Mouse (Mus musculus) intestine, embryonic 15.5 days (tissue): ENCODE data around the gene Golga5. TPM values are rescaled to one million over a fixed set of nuclear protein-coding genes. Genes with fewer than 3 reads are reported as not detected.
A peak's percentile ranks its signal among the peaks of the same experiment; 100 is the strongest.

Source experiments
- ATAC-seq: fragments of 200-750 bp; cut with Nextera tagmentation; 2 replicates; pipeline ENCODE4 v1.8.0; 2017; ENCODE audit warnings: moderate TSS enrichment, moderate library complexity
- H3K27ac ChIP-seq: fragments of 300-500 bp; sonication (generic); 2 replicates; pipeline ENCODE4 v1.5.1; 2015; ENCODE audit warnings: mild to moderate bottlenecking, inconsistent platforms
- H3K27me3 ChIP-seq: fragments of 300-500 bp; sonication (generic); replicated peaks from 2 replicates; pipeline ENCODE4 v1.6.1; 2015; ENCODE audit warnings: inconsistent platforms
- H3K36me3 ChIP-seq: fragments of 300-500 bp; sonication (generic); 2 replicates; pipeline ENCODE4 v1.6.1; 2015; ENCODE audit warnings: inconsistent platforms
- H3K4me1 ChIP-seq: fragments of 300-500 bp; sonication (generic); replicated peaks from 2 replicates; pipeline ENCODE4 v1.6.1; 2015; ENCODE audit warnings: inconsistent platforms
- H3K4me2 ChIP-seq: fragments of 300-500 bp; sonication (generic); replicated peaks from 2 replicates; pipeline ENCODE4 v1.6.1; 2015; ENCODE audit warnings: mild to moderate bottlenecking, inconsistent platforms
- H3K4me3 ChIP-seq: fragments of 300-500 bp; sonication (generic); replicated peaks from 2 replicates; pipeline ENCODE4 v1.5.1; 2015; ENCODE audit warnings: inconsistent platforms
- H3K9ac ChIP-seq: fragments of 300-500 bp; sonication (generic); 2 replicates; pipeline ENCODE4 v1.6.1; 2015; ENCODE audit warnings: inconsistent platforms
- H3K9me3 ChIP-seq: fragments of 300-500 bp; sonication (generic); 2 replicates; pipeline ENCODE4 v1.6.1; 2016; ENCODE audit warnings: inconsistent platforms
- WGBS: fragments of 180-500 bp; shearing (Covaris S2); methylation state at CpG from one replicate; pipeline ENCODE4 v1.1.7; 2015; 5-methylcytosine and 5-hydroxymethylcytosine counted together
- polyA plus RNA-seq: library from polyadenylated mRNA; unstranded; fragments of >200 nt; fragmentation: Nextera tagmentation; extraction: Ambion mirVana; gene quantifications from 2 replicates; pipeline ENCODE4 v1.2.1, GENCODE M21; 2015

The Golga5 gene
- polyA plus RNA-seq, 1 experiment from 2014 or later: 33.1 TPM

GRCm38 (mm10) chr12:102499210-102499609 lies 30.3 kb downstream of the Golga5 start:
- no peak overlapping the region for H3K4me3 ChIP-seq

GRCm38 (mm10) chr12:102499723-102500122 lies 30.8 kb downstream of the Golga5 start:
- Histone ChIP-seq H3K9ac (no peak overlapping the region), H3K4me1 (no peaks in the 10 kb centered on the region), H3K9me3 (no peaks in the 10 kb centered on the region), H3K36me3 (peaks cover 19% of the 10 kb centered on the region), H3K4me3 (no peak overlapping the region), H3K27ac (0 out of 2 replicates have a peak overlapping the region, but pooled peaks have one; percentile 22), H3K4me2 (no peak overlapping the region), H3K27me3 (no peaks in the 10 kb centered on the region)
- WGBS: 67% methylated on average over 4 of the region's 4 CpGs
- ATAC-seq: no peak

More at GRCm38 (mm10) chr12:102499210-102499609, 30.3 kb downstream of the Golga5 start:
- H3K27me3 ChIP-seq: no peaks in the 10 kb centered on the region
- ATAC-seq: no peak
- H3K9me3 ChIP-seq: no peaks in the 10 kb centered on the region
- no peak overlapping the region for H3K4me2 ChIP-seq
- 82% methylated on average over 5 of the region's 5 CpGs for WGBS
- H3K4me1 ChIP-seq: no peaks in the 10 kb centered on the region
- H3K27ac ChIP-seq: peak overlapping the region; percentile 66
- H3K36me3 ChIP-seq: peaks cover 19% of the 10 kb centered on the region
- H3K9ac ChIP-seq: no peak overlapping the region

DNA sequence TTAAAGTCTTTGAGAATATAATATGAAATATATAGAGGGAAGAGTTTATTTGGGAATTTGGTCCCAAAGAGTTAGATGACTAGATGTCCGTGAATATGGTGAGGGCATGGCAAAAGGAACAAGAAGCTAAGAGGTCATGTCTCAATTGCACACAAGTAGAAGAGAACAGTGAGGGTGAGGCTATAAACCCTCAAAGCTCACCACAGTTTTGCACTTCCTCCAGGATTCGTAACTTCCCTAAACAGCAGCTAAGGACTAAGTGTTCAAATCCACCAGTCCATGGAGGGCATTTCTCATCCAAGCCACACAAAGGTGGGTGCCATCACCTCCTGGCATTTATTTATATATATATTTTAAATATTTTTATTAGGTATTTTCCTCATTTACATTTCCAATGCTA lies 32.1 kb downstream of the Golga5 start:
- ATAC-seq: no peak
- Histone ChIP-seq H3K27ac (no peak overlapping the region), H3K36me3 (peaks cover 16% of the 10 kb centered on the region), H3K4me3 (no peak overlapping the region), H3K9ac (no peak overlapping the region), H3K9me3 (no peaks in the 10 kb centered on the region), H3K4me1 (no peaks in the 10 kb centered on the region), H3K4me2 (no peak overlapping the region), H3K27me3 (no peaks in the 10 kb centered on the region)
- WGBS: 92% methylated on average over 2 of the region's 2 CpGs

DNA sequence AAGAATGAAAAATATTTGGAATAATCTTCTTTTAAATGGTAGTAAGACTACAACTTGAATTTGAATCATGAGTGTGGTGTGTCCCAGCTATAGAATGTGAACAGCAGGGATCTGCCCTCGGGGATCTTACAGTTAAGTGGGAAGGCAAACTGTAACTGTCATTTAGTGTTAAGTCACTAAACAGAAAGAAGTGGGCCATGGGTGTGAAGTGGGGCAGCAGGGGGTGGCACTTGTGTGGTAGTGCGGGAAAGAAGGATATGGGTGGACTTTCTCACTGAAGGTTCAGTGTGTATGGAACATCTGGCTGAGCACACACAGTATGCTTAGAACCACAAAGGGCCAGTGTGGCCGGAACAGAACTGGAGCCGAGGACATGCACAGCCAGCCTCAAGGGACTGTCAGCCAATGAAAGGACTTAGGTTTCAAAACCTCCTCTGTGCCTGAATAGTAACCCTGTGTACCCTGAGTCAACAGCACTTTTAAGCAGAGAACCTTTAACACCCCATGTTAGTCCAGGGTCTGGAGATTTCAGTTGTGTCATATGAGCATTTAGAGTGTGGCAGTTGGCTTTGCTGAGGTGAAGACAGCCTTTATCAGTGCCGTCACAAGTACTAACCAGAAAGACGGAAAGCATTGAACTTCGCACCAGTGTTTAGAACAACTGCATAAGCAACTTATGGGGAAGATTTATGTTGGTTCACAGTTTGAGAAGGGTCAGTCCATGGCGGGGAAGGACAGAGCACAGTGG lies 33.1 kb downstream of the Golga5 start:
- no peak overlapping the region for H3K4me2 ChIP-seq
- 77% methylated on average over 8 of the region's 8 CpGs for whole genome bisulfite sequencing
- H3K9ac ChIP-seq: no peak overlapping the region
- peaks cover 12% of the 10 kb centered on the region; the same call in 1 of the 2 replicates for H3K36me3 ChIP-seq
- no peaks in the 10 kb centered on the region for H3K27me3 ChIP-seq
- no peak overlapping the region for H3K4me3 ChIP-seq
- no peak for ATAC-seq
- H3K9me3 ChIP-seq: no peaks in the 10 kb centered on the region
- no peaks in the 10 kb centered on the region for H3K4me1 ChIP-seq
- H3K27ac ChIP-seq: no peak overlapping the region

GRCm38 (mm10) chr12:102505131-102505713 lies 36.3 kb downstream of the Golga5 start:
- no peaks in the 10 kb centered on the region for H3K27me3 ChIP-seq
- H3K4me1 ChIP-seq: no peaks in the 10 kb centered on the region
- no peaks in the 10 kb centered on the region for H3K36me3 ChIP-seq
- H3K9me3 ChIP-seq: no peaks in the 10 kb centered on the region
- H3K9ac ChIP-seq: no peak overlapping the region
- 64% methylated on average over 9 of the region's 9 CpGs for WGBS
- H3K4me2 ChIP-seq: no peak overlapping the region
- no peak for ATAC-seq
- H3K27ac ChIP-seq: no peak overlapping the region
- H3K4me3 ChIP-seq: no peak overlapping the region

GRCm38 (mm10) chr12:102505949-102506348 lies 37.0 kb downstream of the Golga5 start:
- H3K27me3 ChIP-seq: no peaks in the 10 kb centered on the region
- no peak for ATAC-seq
- 91% methylated on average over 7 of the region's 7 CpGs for WGBS
- no peak overlapping the region for H3K4me3 ChIP-seq
- H3K4me2 ChIP-seq: no peak overlapping the region
- H3K36me3 ChIP-seq: no peaks in the 10 kb centered on the region
- H3K27ac ChIP-seq: no peak overlapping the region
- H3K4me1 ChIP-seq: no peaks in the 10 kb centered on the region
- no peak overlapping the region for H3K9ac ChIP-seq
- H3K9me3 ChIP-seq: no peaks in the 10 kb centered on the region

DNA sequence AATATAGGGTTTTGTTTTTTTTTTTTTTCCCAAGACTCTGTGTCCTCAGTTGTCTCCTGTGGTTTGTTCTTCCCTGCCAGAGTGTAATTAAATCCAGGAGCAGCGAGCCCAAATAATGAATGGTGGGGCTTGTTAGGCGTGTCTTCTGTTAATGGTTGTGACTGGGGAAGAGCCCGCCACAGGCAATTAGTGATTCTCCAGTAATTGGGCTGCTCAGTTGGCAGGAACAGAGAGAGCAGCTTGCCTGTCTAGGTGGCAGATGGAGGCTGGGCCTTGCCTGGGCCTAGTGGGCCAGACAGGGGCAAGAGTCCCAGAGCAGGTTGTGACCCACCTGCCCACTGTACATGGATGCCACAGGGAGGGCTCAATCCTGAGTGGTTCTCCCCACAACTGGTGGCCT lies 42.4 kb downstream of the Golga5 start:
- Histone ChIP-seq H3K4me3 (no peak overlapping the region), H3K36me3 (no peaks in the 10 kb centered on the region), H3K27me3 (no peaks in the 10 kb centered on the region), H3K4me1 (no peaks in the 10 kb centered on the region), H3K9ac (no peak overlapping the region), H3K9me3 (no peaks in the 10 kb centered on the region), H3K4me2 (no peak overlapping the region), H3K27ac (no peak overlapping the region)
- WGBS: 57% methylated on average over 3 of the region's 3 CpGs
- no peak for ATAC-seq

- H3K27me3 ChIP-seq: no peaks in the 10 kb centered on the region
- ATAC-seq: no peak
- WGBS: 79% methylated on average over 6 of the region's 6 CpGs
Observed at GRCm38 (mm10) chr12:102514151-102514550, 45.2 kb downstream of the Golga5 start.

GRCm38 (mm10) chr12:102514751-102515150 lies 45.8 kb downstream of the Golga5 start:
- Histone ChIP-seq H3K9me3 (no peaks in the 10 kb centered on the region), H3K4me2 (no peak overlapping the region), H3K9ac (no peak overlapping the region), H3K27ac (no peak overlapping the region), H3K4me3 (no peak overlapping the region), H3K27me3 (no peaks in the 10 kb centered on the region), H3K4me1 (no peaks in the 10 kb centered on the region), H3K36me3 (no peaks in the 10 kb centered on the region)
- 89% methylated on average over 6 of the region's 6 CpGs for WGBS
- no peak for ATAC-seq

More at GRCm38 (mm10) chr12:102514151-102514550, 45.2 kb downstream of the Golga5 start:
- H3K36me3 ChIP-seq: no peaks in the 10 kb centered on the region
- no peak overlapping the region for H3K4me3 ChIP-seq
- H3K27ac ChIP-seq: no peak overlapping the region
- H3K4me2 ChIP-seq: no peak overlapping the region
- no peaks in the 10 kb centered on the region for H3K9me3 ChIP-seq
- H3K4me1 ChIP-seq: no peaks in the 10 kb centered on the region
- no peak overlapping the region for H3K9ac ChIP-seq

- Histone ChIP-seq H3K4me2 (no peak overlapping the region), H3K36me3 (no peaks in the 10 kb centered on the region), H3K27me3 (no peaks in the 10 kb centered on the region), H3K4me3 (no peak overlapping the region), H3K4me1 (0 out of 2 replicates have a peak, but pooled peaks cover under 1% of the 10 kb centered on the region), H3K27ac (no peak overlapping the region), H3K9me3 (no peaks in the 10 kb centered on the region), H3K9ac (no peak overlapping the region)
- WGBS: 84% methylated on average over 4 of the region's 4 CpGs
- ATAC-seq: no peak
Observed at GRCm38 (mm10) chr12:102516151-102516550, 47.2 kb downstream of the Golga5 start.

GRCm38 (mm10) chr12:102517647-102518046 lies 48.7 kb downstream of the Golga5 start:
- no peak for ATAC-seq
- Histone ChIP-seq H3K27me3 (no peaks in the 10 kb centered on the region), H3K4me3 (no peak overlapping the region), H3K9ac (no peak overlapping the region), H3K4me1 (peaks cover 13% of the 10 kb centered on the region), H3K36me3 (no peaks in the 10 kb centered on the region), H3K27ac (no peak overlapping the region), H3K4me2 (no peak overlapping the region), H3K9me3 (no peaks in the 10 kb centered on the region)
- 78% methylated on average over 13 of the region's 13 CpGs for WGBS

DNA sequence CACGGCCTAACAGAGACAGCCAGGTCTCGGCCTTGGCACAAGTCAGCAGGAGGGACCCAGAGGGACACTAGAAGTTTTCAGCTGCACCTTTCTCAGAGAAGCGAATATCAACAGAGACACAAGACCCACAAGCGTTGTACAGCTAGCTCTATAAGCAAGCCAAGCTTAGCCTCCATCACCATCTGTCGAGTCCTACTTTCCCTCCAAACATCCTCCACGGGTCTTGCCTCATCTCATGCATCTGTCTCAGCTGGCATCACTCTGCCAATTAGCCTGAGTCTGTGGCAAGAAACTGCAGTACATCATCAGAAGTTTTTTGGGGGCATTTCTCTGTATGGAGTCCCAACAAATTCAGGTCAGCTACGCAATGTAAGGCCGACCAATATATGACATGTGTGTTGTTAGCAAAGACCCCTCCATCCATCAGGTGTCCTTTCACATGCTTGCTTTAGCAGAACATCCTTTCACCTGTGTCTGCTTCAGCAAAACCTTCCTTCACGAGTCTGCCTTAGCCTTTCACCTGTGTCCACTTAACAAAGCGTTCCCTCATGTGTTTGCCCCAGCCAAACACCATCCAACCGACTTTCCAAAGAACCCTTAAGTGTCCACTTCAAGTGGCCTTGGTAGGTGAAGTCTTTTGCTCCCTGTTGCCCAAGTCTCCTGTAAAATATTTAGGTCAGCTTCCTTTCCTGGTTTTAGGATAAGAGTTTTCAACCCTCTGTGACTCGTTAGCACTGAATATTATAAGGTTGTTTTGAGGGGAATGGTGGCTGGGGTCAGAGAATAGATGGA lies 51.2 kb downstream of the Golga5 start:
- H3K27me3 ChIP-seq: no peaks in the 10 kb centered on the region
- no peak overlapping the region for H3K27ac ChIP-seq
- no peaks in the 10 kb centered on the region for H3K36me3 ChIP-seq
- H3K4me2 ChIP-seq: no peak overlapping the region
- 86% methylated on average over 12 of the region's 12 CpGs for WGBS
- no peak for ATAC-seq
- H3K4me1 ChIP-seq: peaks cover 13% of the 10 kb centered on the region
- H3K4me3 ChIP-seq: no peak overlapping the region
- no peak overlapping the region for H3K9ac ChIP-seq
- no peaks in the 10 kb centered on the region for H3K9me3 ChIP-seq
